Mouse (Mus musculus) CH12.LX (cell line): ENCODE measurements around the gene Slc44a3. TPM values are rescaled to one million over a fixed set of nuclear protein-coding genes. Genes with fewer than 3 reads are reported as not detected.

Experiments
- DNase-seq: peaks from one replicate; pipeline ENCODE4 v3.0.0-alpha.2; 2013; ENCODE audit errors: extremely low read depth
- H3K27ac ChIP-seq: 2 replicates; pipeline ENCODE4 v1.5.1; 2012; ENCODE audit warnings: low read depth, mild to moderate bottlenecking, control low read depth, moderate library complexity; ENCODE audit not compliant: insufficient read depth
- H3K27me3 ChIP-seq: replicated peaks from 2 replicates; pipeline ENCODE3; 2012; ENCODE audit warnings: inconsistent platforms
- H3K36me3 ChIP-seq, 2 experiments: replicated peaks in 1 of 2; 2 replicates each; pipeline versions ENCODE3 to v1.6.1; 2012; ENCODE audit warnings: inconsistent platforms in 1 of 2, low read length in 1 of 2, mild to moderate bottlenecking in 1 of 2, mixed read lengths in 1 of 2, moderate library complexity in 1 of 2; ENCODE audit not compliant: control insufficient read depth in 1 of 2, insufficient read depth in 1 of 2
- H3K4me1 ChIP-seq, 2 experiments: 2 replicates each; pipeline ENCODE4 v1.6.1; 2012; ENCODE audit warnings: inconsistent platforms in 1 of 2, moderate library complexity in 1 of 2; ENCODE audit not compliant: insufficient read depth in 2 of 2, control insufficient read depth in 1 of 2
- H3K4me2 ChIP-seq: 2 replicates; pipeline ENCODE4 v1.6.1; 2012; ENCODE audit warnings: low read depth, mild to moderate bottlenecking, control low read depth; ENCODE audit not compliant: poor library complexity, insufficient read depth, severe bottlenecking
- H3K4me3 ChIP-seq, 3 experiments: fragments of 150-350 bp in 1 of 3; sonication (generic) in 1 of 3; replicated peaks in 1 of 3; 2 replicates each; pipeline versions ENCODE3 to v1.5.1; 2011 to 2012; ENCODE audit warnings: low read depth in 2 of 3, low read length in 2 of 3, mild to moderate bottlenecking in 2 of 3, moderate library complexity in 2 of 3, control low read depth in 1 of 3, improper control_type of control experiment in 1 of 3, inconsistent platforms in 1 of 3, mixed read lengths in 1 of 3; ENCODE audit not compliant: poor library complexity in 1 of 3
- H3K79me2 ChIP-seq: replicated peaks from 2 replicates; pipeline ENCODE4 v1.6.1; 2012; ENCODE audit warnings: mild to moderate bottlenecking, moderate library complexity; ENCODE audit not compliant: control insufficient read depth, poor library complexity, insufficient read depth, severe bottlenecking; ENCODE audit errors: extremely low read depth
- H3K9ac ChIP-seq: 2 replicates; pipeline ENCODE4 v1.6.1; 2012; ENCODE audit warnings: low read depth, mild to moderate bottlenecking, control low read depth, moderate library complexity; ENCODE audit not compliant: insufficient read depth
- H3K9me3 ChIP-seq: replicated peaks from 2 replicates; pipeline ENCODE3; 2012; ENCODE audit warnings: low read length, inconsistent platforms, mixed read lengths
- BHLHE40 ChIP-seq: IDR thresholded peaks from 2 replicates; pipeline ENCODE4 v1.6.1; 2011; ENCODE audit warnings: mild to moderate bottlenecking, low read depth, low read length, improper control_type of control experiment
- CHD2 ChIP-seq: IDR thresholded peaks from 2 replicates; pipeline ENCODE4 v1.6.1; 2011; ENCODE audit warnings: low read length, improper control_type of control experiment
- CTCF ChIP-seq, 2 experiments: IDR thresholded peaks in 1 of 2; conservative IDR thresholded peaks in 1 of 2; 2 replicates each; pipeline ENCODE4 v1.5.1; 2011 to 2012; ENCODE audit warnings: low read depth in 2 of 2, low read length in 2 of 2, improper control_type of control experiment in 1 of 2, inconsistent platforms in 1 of 2, mild to moderate bottlenecking in 1 of 2, moderate library complexity in 1 of 2
- ELF1 ChIP-seq: IDR thresholded peaks from 2 replicates; pipeline ENCODE4 v1.6.1; 2014; ENCODE audit warnings: low read depth, mild to moderate bottlenecking, inconsistent platforms, low read length, improper control_type of control experiment
- EP300 ChIP-seq: IDR thresholded peaks from 2 replicates; pipeline ENCODE4 v1.6.1; 2011; ENCODE audit warnings: low read length, improper control_type of control experiment
- ETS1 ChIP-seq: conservative IDR thresholded peaks from 2 replicates; pipeline ENCODE4 v1.6.1; 2012; ENCODE audit warnings: low read depth, mild to moderate bottlenecking, inconsistent platforms, low read length, improper control_type of control experiment, moderate library complexity
- HCFC1 ChIP-seq: IDR thresholded peaks from 2 replicates; pipeline ENCODE4 v1.6.1; 2012; ENCODE audit warnings: low read depth, mild to moderate bottlenecking, inconsistent platforms, low read length, improper control_type of control experiment
- IRF4 ChIP-seq: IDR thresholded peaks from 2 replicates; pipeline ENCODE4 v1.6.1; 2014; ENCODE audit warnings: low read depth, mild to moderate bottlenecking, inconsistent platforms, low read length, improper control_type of control experiment
- KAT2A ChIP-seq: IDR thresholded peaks from 2 replicates; pipeline ENCODE4 v1.6.1; 2012; ENCODE audit warnings: low read length, improper control_type of control experiment, inconsistent platforms; ENCODE audit not compliant: insufficient replicate concordance
- MAZ ChIP-seq: IDR thresholded peaks from 2 replicates; pipeline ENCODE4 v1.6.1; 2012; ENCODE audit warnings: low read depth, mild to moderate bottlenecking, inconsistent platforms, low read length, improper control_type of control experiment, moderate library complexity
- MEF2A ChIP-seq: IDR thresholded peaks from 2 replicates; pipeline ENCODE4 v1.6.1; 2014; ENCODE audit warnings: low read depth, mild to moderate bottlenecking, inconsistent platforms, low read length, improper control_type of control experiment, borderline replicate concordance
- MXI1 ChIP-seq: IDR thresholded peaks from 2 replicates; pipeline ENCODE4 v1.6.1; 2011; ENCODE audit warnings: mild to moderate bottlenecking, low read depth, low read length, improper control_type of control experiment
- MYC ChIP-seq: IDR thresholded peaks from 2 replicates; pipeline ENCODE4 v1.6.1; 2011; ENCODE audit warnings: low read depth, mild to moderate bottlenecking, improper control_type of control experiment, low read length
- NELFE ChIP-seq: IDR thresholded peaks from 2 replicates; pipeline ENCODE4 v1.6.1; 2011; ENCODE audit warnings: low read depth, low read length, improper control_type of control experiment
- NRF1 ChIP-seq: IDR thresholded peaks from 2 replicates; pipeline ENCODE4 v1.6.1; 2014; ENCODE audit warnings: low read depth, mild to moderate bottlenecking, inconsistent platforms, low read length, improper control_type of control experiment, moderate library complexity
- PAX5 ChIP-seq: IDR thresholded peaks from 2 replicates; pipeline ENCODE4 v1.6.1; 2012; ENCODE audit warnings: low read length, inconsistent platforms, mixed read lengths
- POLR2A ChIP-seq: IDR thresholded peaks from 2 replicates; pipeline ENCODE4 v1.6.1; 2011; ENCODE audit warnings: low read depth, mild to moderate bottlenecking, improper control_type of control experiment, low read length
- POLR2AphosphoS2 ChIP-seq: IDR thresholded peaks from 2 replicates; pipeline ENCODE4 v1.6.1; 2011; ENCODE audit warnings: low read depth, low read length, improper control_type of control experiment
- RAD21 ChIP-seq: IDR thresholded peaks from 2 replicates; pipeline ENCODE4 v1.6.1; 2011; ENCODE audit warnings: low read depth, mild to moderate bottlenecking, low read length, improper control_type of control experiment, moderate library complexity
- RCOR1 ChIP-seq: conservative IDR thresholded peaks from 2 replicates; pipeline ENCODE4 v1.6.1; 2012; ENCODE audit warnings: low read depth, mild to moderate bottlenecking, inconsistent platforms, low read length, improper control_type of control experiment
- SMC3 ChIP-seq: IDR thresholded peaks from 2 replicates; pipeline ENCODE4 v1.6.1; 2011; ENCODE audit warnings: low read depth, low read length, improper control_type of control experiment
- TBP ChIP-seq: conservative IDR thresholded peaks from 2 replicates; pipeline ENCODE4 v1.6.1; 2011; ENCODE audit warnings: low read depth, low read length, improper control_type of control experiment
- TCF12 ChIP-seq: IDR thresholded peaks from 2 replicates; pipeline ENCODE4 v1.6.1; 2014; ENCODE audit warnings: low read depth, mild to moderate bottlenecking, inconsistent platforms, low read length, improper control_type of control experiment
- ZMIZ1 ChIP-seq: IDR thresholded peaks from 2 replicates; pipeline ENCODE4 v1.6.1; 2012; ENCODE audit warnings: low read depth, mild to moderate bottlenecking, inconsistent platforms, low read length, improper control_type of control experiment
- ZNF384 ChIP-seq: IDR thresholded peaks from 2 replicates; pipeline ENCODE4 v1.6.1; 2012; ENCODE audit warnings: low read depth, low read length, improper control_type of control experiment, inconsistent platforms
- dilution Hi-C: fragments of 300-500 bp; cut with MboI; formaldehyde crosslinking; loops from 2 replicates; pipeline ENCODE4 v1.14.3; 2020; ENCODE audit warnings: low sequenced_read_pairs; ENCODE audit not compliant: extremely low pct_unique_long_range_greater_than_20kb, extremely low pct_ligation_motif_present
- in situ Hi-C: fragments of 300-500 bp; cut with MboI; formaldehyde crosslinking; loops from 3 replicates; pipeline ENCODE4 v1.14.3; 2019; ENCODE audit warnings: low sequenced_read_pairs, low pct_ligation_motif_present, low pct_unique_long_range_greater_than_20kb, mixed read lengths
- polyA plus RNA-seq: library from polyadenylated mRNA; unstranded; fragments of >175 nt; gene quantifications from 2 replicates; pipeline ENCODE4 v1.2.1, GENCODE M21; 2012; ENCODE audit warnings: low read depth; ENCODE audit not compliant: insufficient read length
- total RNA-seq, 2 experiments: library from RNA; depleted of rRNA; stranded (reverse); fragments of 300-350 nt in 1 of 2; fragments of >200 nt in 1 of 2; gene quantifications; 2 replicates each; pipeline ENCODE4 v1.2.3; 2012 to 2014

Slc44a3 gene
- total RNA-seq (2012; rRNA removed) (not detected in 2 replicates), total RNA-seq (2014; rRNA removed) (not detected in 2 replicates), polyA plus RNA-seq (not detected in 2 replicates)

DNA sequence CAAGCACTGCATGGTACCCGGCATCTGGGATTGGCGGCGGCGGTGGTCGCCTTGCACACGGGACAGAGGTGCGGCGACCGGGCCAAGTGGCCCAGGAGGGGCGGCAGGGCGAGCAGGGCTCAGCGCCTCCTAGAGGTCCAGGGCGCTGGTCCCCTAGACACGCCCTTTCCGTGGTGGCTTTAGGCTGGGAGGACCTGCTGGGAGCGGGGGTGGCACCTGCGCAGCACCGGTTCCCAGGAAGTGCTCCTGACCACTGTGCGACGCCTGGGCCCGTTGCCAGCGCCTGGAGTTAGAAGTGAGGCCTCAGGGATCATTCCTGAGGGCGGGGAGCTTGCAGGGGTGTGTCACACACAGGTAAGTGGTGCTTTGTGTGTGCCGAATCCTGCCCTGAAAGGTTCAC lies at the start of gene Slc44a3:
TSS of gene Slc44a3 (minus strand) at position 229 of the 400 bp plus-strand sequence.
- dilution Hi-C loops (no loop called here), in situ Hi-C loops (loop anchor here (25.0 kb wide), 1 partner anchor 605 kb away; no protein-coding TSS in a partner anchor)
- no peaks in the 10 kb centered on the region for H3K36me3 ChIP-seq
- no peaks in the 10 kb centered on the region for H3K27me3 ChIP-seq
- no peak within 1 kb of the TSS for H3K4me2 ChIP-seq
- no peaks in the 10 kb centered on the region for H3K9me3 ChIP-seq
- TF ChIP-seq ELF1 = no peak
- TF ChIP-seq BHLHE40 = no peak
- no peak for TF ChIP-seq MXI1
- no peak for TF ChIP-seq MEF2A
- no peak for TF ChIP-seq CTCF (conservative IDR thresholded peaks at IDR 0.05 in 1 of 2, IDR thresholded peaks at IDR 0.05 in 1 of 2; ENCODE audit: low read depth in 2 of 2, low read length in 2 of 2)
- TF ChIP-seq ZMIZ1 = no peak
- TF ChIP-seq CHD2 = no peak
- no peak for TF ChIP-seq SMC3
- H3K4me1 ChIP-seq = peaks cover 0 to 7% of the 10 kb centered on the region in 2 experiments; a peak in 2 of 4 replicates
- DNase-seq = no peak
- no peak within 1 kb of the TSS for H3K27ac ChIP-seq
- no peak within 1 kb of the TSS for H3K4me3 ChIP-seq
- no peaks in the 10 kb centered on the region for H3K79me2 ChIP-seq
- no peak within 1 kb of the TSS for H3K9ac ChIP-seq

DNA sequence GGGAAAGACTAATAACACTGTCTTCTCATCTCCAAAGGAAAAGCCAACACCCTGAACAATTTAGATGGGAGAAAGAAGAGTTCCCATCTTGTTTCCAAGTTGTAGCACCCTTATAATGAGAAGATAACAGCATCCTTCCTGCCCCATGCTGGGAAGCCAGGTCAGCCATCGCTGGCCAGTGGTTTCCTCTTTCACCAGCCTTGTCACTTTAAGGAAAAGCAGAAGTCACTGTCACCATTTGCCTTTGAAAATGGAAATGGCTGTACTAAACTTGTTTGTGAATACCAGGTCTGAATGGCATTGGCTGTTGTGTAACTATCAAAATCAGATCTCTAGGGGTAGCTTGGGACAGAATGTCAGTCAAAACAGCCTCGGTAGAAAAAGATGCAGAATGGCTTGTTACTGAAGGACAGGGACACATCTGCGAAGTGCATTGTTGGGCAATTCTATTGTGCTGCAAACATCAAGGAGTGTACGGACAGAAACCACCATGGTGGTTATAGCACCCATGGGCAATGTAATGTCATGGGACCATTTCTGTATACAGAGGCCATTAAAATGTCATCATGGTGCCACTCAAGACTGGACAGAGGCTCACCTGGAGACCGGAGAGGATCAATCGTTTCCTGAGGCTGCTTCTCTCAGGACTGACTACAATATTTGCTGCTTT lies 47.8 kb upstream of the Slc44a3 start:
- in situ Hi-C loops = no loop called here
- Histone ChIP-seq H3K4me1 (peaks cover 6 to 27% of the 10 kb centered on the region in 2 experiments; a peak in 3 of 4 replicates), H3K27me3 (no peaks in the 10 kb centered on the region), H3K9me3 (no peaks in the 10 kb centered on the region), H3K4me3 (no peak overlapping the region), H3K36me3 (no peaks in the 10 kb centered on the region), H3K4me2 (no peak overlapping the region), H3K27ac (no peak overlapping the region), H3K79me2 (no peaks in the 10 kb centered on the region), H3K9ac (no peak overlapping the region)
- dilution Hi-C loops = no loop called here
- DNase-seq = no peak
- no peak for TF ChIP-seq RAD21
- TF ChIP-seq MYC = no peak
- no peak for TF ChIP-seq RCOR1
- TF ChIP-seq POLR2AphosphoS2 = no peak
- TF ChIP-seq ZNF384 = no peak
- TF ChIP-seq MEF2A = no peak
- TF ChIP-seq SMC3 = no peak
- no peak for TF ChIP-seq ZMIZ1
- no peak for TF ChIP-seq TCF12
- no peak for TF ChIP-seq NELFE
- no peak for TF ChIP-seq HCFC1
- no peak for TF ChIP-seq ETS1
- TF ChIP-seq EP300 = no peak
- TF ChIP-seq IRF4 = no peak
- no peak for TF ChIP-seq NRF1
- TF ChIP-seq POLR2A = no peak
- TF ChIP-seq KAT2A = no peak
- TF ChIP-seq TBP = no peak
- no peak for TF ChIP-seq PAX5
- no peak for TF ChIP-seq MAZ
